Mouse (Mus musculus): ENCODE data around the gene Ccdc78.
"Not testable (repeated sequence)": the region's sequence is repeated elsewhere in the genome, so short reads cannot be mapped to it uniquely, and the experiment has no call there.

The Ccdc78 gene

DNA sequence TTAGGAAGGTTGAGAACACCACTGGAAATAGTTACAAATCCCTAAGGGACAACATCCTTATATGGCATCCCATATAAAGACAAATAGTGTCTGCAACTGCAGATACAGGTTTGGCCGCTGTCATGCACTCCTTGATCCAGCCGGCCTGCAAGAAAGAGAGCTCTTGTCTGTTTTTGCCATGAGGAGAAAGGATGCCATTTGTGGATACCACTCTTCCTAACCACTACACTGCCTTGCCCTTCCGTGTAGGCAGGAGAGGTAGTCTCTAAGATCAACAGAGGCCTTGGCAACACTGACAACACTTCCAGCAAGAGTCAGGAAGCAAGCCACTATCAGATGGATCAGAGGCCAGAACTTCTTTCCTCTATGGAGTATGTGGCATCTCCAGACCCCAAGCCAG is at the start of gene Ccdc78:
Ccdc78 (plus strand) TSS at position 301 of the 400 bp plus-strand sequence.
- no peak for DNase-seq (ENCODE audit: low spot score)

- DNase-seq (ENCODE audit: low spot score), result no peak
These were observed 47.5 kb upstream of the Ccdc78 start for GRCm38 (mm10) chr17:25738861-25739260.

GRCm38 (mm10) chr17:25741471-25741870 is 44.9 kb upstream of the Ccdc78 start:
- DNase-seq (ENCODE audit: low spot score), result not testable (repeated sequence)

DNA sequence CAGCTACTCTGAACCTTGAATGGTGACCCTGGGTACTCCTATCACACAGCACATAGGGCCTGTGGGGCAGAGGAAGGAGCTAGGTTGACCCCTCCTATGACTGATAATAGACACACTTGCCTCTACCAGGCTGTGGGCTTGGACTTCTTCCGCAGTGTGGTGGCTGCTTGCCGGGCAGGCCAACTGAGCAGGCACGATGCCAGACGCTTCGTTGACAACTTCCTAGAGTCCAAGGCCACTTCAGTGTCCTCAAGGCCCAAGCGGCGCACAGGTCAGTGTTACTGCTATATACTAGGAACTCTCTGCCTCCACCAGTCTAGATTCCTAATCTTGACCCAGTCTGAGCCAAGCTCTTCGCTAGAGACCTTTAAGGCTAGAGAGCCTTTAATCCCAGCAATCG is 42.5 kb upstream of the Ccdc78 start:
- no peak for DNase-seq (ENCODE audit: low spot score)

DNA sequence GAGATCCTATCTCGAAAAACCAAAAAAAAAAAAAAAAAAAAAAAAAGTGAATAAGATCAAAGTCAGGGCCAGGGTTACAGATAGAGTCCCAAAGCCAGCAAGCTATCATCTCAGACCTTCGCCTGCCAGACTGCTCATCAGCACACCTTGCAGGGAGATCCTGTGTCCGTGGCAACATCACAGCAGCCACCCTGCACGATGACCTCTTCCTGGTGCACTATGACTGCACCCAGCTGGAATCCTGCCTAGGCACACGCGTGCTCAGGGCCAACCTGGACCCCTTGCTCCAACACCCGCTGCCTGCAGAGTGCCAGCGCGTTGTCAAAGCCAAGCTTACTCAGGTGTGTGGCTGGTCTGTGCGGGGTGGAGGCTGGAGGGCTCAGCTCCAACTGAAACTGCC is 42.1 kb upstream of the Ccdc78 start:
- no peak for DNase-seq (ENCODE audit: low spot score)

- no peak for DNase-seq (ENCODE audit: low spot score)
These were observed 38.1 kb upstream of the Ccdc78 start for GRCm38 (mm10) chr17:25748238-25748637.

GRCm38 (mm10) chr17:25749314-25749713 is 37.1 kb upstream of the Ccdc78 start:
- no peak for DNase-seq (ENCODE audit: low spot score)

GRCm38 (mm10) chr17:25751446-25751845 is 34.9 kb upstream of the Ccdc78 start:
- DNase-seq (ENCODE audit: low spot score), result no peak

- DNase-seq (ENCODE audit: low spot score), result no peak
These were observed 32.1 kb upstream of the Ccdc78 start, which contains the start of gene Msln for GRCm38 (mm10) chr17:25754241-25754640. TSS of gene Msln (minus strand) at chr17:25754378.

DNA sequence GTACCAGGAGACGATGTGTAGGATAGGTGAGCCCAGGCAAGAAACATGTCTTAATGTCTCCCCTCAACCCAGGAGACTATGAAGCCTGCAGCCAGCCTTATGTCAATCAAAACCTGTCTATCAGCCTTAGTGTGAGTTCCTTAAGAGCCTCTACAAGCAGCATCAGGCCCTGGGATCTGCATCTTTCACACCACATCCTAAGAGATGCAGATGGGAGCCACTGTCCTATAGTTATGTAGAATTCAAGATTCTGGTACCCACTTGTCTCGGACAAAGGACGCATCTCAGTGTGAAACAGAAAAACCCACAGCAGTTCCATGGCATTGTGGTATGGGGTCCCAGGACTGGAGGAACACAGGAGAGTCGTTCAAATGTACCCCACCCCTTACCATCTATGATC is 31.3 kb upstream of the Ccdc78 start:
- DNase-seq (ENCODE audit: low spot score), result no peak

GRCm38 (mm10) chr17:25755627-25756377 is 30.6 kb upstream of the Ccdc78 start:
- DNase-seq (ENCODE audit: low spot score), result no peak

GRCm38 (mm10) chr17:25756378-25757242 is 29.8 kb upstream of the Ccdc78 start:
- no peak for DNase-seq (ENCODE audit: low spot score)

DNA sequence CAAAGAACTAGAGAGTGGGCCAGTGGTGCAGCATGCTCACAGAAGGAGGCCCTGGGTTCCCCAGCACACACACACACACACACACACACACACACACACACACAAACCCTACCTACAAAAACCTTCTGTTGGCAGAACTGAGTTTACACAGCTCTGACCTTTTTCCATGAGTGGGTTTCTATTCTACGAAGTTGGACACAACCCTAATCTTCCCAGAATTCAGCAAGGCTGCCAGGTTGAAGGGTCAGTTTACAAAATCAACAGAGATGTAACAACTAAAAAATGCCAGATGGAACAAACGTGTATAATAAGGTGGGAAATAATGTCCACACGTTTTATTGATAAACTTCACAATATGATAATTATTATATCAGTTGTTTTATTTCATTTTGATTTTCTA is 28.7 kb upstream of the Ccdc78 start:
- DNase-seq (ENCODE audit: low spot score), result no peak

- no peak for DNase-seq (ENCODE audit: low spot score)
These were observed 26.2 kb upstream of the Ccdc78 start for GRCm38 (mm10) chr17:25760148-25760547.

DNA sequence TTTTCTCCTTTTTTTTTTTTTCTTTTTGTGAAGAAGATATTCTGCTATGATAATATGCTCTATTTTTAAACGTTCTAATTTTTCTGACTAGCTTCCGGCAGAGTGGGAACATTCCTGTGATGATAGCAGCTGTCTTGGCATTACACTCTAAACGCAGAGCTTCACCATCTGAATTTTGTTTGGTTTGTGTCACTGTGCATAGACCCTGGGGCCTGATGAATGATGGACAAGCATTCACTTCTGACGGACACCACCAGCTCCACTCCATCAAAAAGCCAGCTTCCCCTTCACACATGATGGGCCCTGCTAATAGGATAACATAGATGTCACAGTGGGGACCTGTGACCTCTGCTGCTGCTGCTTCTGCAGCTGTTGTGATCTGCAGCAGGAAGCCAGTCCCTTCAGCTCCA is 24.8 kb upstream of the Ccdc78 start:
- DNase-seq (ENCODE audit: low spot score), result peak; percentile 45

GRCm38 (mm10) chr17:25762591-25762990 is 23.8 kb upstream of the Ccdc78 start:
- DNase-seq (ENCODE audit: low spot score), result no peak

DNA sequence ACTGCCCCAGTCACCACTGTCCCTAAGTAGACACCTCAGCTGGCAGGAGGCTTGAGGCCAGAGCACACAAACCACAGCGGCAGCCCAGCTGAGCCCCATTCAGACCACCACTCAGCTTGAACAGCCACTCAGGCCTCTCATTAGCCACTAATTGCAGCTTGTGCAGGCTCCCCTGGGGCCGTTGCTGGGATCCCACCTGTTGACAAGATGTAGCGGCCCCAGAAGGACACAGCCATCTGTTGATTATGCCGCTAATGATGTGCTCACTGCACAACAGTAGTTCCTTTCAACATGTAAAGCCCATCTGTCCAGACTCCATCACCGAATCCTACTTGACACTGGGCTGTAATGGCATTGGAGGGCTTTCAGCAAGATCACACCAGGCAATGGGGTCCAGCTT is 20.5 kb upstream of the Ccdc78 start:
- DNase-seq (ENCODE audit: low spot score), result peak; percentile 20

DNA sequence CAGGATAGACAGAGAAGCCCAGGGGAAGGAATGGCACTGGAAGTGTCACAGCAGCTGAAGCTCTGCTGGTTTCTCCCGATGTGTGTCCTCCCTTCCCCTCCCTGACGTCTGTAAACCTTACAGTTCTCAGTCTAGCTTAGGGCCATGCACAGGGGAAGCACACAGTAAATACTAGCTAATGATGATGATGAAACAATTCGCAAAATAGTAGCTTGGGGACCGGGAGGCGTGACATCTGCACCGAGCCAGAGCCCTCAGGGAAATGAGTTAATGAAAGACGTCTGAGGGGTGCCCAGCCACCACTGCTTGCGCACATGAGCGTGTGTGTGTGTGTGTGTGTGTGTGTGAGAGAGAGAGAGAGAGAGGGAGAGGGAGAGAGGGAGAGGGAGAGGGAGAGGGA is 17.0 kb upstream of the Ccdc78 start:
- no peak for DNase-seq (ENCODE audit: low spot score)

- DNase-seq (ENCODE audit: low spot score), result peak; percentile 99
These were observed 12.7 kb upstream of the Ccdc78 start, which contains the start of gene Narfl for GRCm38 (mm10) chr17:25773549-25774120. TSS of gene Narfl (plus strand) at chr17:25773776.

DNA sequence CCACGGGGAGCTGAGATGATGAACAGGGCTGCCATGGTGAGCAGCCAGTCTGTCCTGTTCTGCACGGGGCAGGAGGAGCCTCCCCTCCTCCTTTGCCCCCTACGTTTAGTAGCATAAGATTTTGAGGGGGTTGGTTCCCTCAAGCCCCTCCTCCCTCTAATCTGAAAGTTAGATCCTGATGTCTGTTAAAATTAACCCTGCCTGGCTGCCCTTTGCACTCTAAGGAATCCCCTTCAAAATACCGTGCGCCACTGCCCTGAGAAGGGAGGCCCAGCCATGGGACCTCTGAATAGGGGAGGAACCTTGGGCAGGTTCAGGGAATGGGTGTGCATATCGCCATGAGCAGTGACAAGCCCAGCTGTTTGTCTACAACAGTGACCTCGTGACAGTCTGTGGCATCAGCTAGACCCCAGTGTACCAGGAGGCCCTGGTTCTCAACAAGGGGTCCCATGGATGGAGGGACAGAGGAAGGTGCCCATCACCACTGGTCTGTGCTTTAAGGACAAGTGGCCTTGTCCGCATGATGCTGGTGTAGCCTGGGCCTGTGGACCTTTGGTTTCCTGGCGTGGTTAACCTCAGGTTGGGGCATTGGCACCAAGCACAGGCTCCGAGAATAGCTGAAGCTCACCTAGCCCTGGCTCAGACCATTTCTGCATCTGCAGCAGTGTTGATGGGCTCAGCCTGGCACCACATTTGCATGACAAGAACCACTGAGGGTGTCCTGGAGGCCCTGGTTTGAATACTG is 10.9 kb upstream of the Ccdc78 start:
- DNase-seq (ENCODE audit: low spot score), result no peak

DNA sequence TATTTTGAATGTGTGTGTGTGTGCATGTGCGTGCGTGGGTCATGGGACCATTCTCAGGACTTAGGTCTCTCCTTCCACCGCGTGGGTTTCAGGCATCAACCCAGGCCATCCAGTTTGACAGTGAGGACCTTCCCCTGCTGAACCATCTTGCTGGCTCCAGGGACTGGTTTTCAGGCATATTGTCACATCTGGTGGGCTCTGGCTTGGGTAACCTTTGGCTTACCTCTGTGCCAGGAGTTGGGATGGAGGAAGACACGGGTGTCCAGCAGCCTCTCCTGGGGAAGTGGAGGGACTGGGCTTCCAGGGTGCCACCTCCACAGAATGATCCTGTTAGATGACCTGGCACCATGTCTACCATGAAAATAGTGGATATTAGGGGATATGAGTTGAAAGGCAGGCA is 8.4 kb upstream of the Ccdc78 start:
- DNase-seq (ENCODE audit: low spot score), result no peak

- DNase-seq (ENCODE audit: low spot score), result no peak
These were observed 5.0 kb upstream of the Ccdc78 start for GRCm38 (mm10) chr17:25781339-25781738.

Data from embryo, embryonic 10 days (tissue).